8 mouse cellular contexts compared by ENCODE assay signal in the genomic region with DNA sequence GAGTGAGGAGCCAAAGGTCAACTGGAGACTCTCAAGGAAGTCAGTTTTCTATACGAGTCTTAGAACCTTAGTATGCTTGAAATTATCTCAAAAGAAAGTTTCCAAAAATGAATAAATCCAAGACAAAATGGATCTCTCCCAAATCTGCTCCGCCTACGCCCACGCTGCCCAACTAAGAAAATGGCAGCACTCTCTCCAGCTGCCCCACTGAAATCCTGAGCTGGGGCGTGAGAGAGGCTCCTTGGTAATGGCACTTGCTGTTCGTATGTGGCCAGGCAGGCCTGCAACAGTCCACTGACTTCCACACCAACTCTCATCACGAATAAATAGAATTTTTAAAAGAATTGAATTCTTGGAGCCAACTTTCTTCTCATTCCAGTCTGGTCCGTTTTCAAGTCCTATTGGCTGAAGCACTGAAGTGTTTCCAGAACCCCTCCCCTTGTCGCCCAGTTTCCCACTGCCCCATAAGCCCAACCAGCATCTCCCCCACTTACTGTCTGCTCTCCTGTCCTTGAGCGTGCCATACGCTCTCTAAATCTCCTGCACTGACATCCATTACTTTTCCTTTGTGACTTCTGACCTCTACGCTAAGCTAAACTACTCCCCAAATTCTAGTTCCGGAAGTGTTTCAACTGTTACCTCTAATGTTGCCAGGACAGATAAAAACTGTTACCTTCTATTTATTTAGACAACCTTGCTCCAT. TPM values are rescaled to one million over a fixed set of nuclear protein-coding genes. Genes with fewer than 3 reads are reported as not detected.
DNase-seq lines count a peak whose midpoint lies in the region; ATAC-seq and TF ChIP-seq lines count a peak whose summit lies in the region.

No protein-coding gene starts in this region.

- H3K4me3 ChIP-seq in heart, embryonic 10.5 days: peak overlapping the region; percentile 69
- H3K4me3 ChIP-seq in heart, postnatal 0 days (ENCODE audit: low read depth, low read length): peak overlapping the region; percentile 55
- no peak overlapping the region; the same call in 1 of the 2 replicates for H3K4me3 ChIP-seq in midbrain, embryonic 11.5 days (ENCODE audit: low read depth, low read length)

- peaks cover 46% of the 10 kb centered on the region for H3K4me1 ChIP-seq in heart, embryonic 10.5 days
- peaks cover 34% of the 10 kb centered on the region for H3K4me1 ChIP-seq in heart, postnatal 0 days (ENCODE audit: control insufficient read depth, insufficient read depth)
- peaks cover 13% of the 10 kb centered on the region for H3K4me1 ChIP-seq in midbrain, embryonic 11.5 days (ENCODE audit: control insufficient read depth, insufficient read depth, low read length)

- H3K4me2 ChIP-seq in heart, postnatal 0 days (ENCODE audit: low read depth, low read length): peak overlapping the region; percentile 74
- peak overlapping the region; percentile 65; the same call in 1 of the 2 replicates for H3K4me2 ChIP-seq in midbrain, embryonic 11.5 days

- H3K9ac ChIP-seq in heart, postnatal 0 days (replicated peaks; ENCODE audit: low read depth, low read length): peak overlapping the region; percentile 84
- no peak overlapping the region; the same call in 1 of the 2 replicates for H3K9ac ChIP-seq in midbrain, embryonic 11.5 days (ENCODE audit: low read length)

- DNase-seq in heart, embryonic 10.5 days (ENCODE audit: low spot score): peak; percentile 74
- DNase-seq in heart, adult 9 months (ENCODE audit: low spot score in 2 of 2): no peak
- DNase-seq in brain, adult 2 months (ENCODE audit: low read depth, low spot score): peak; percentile 61
- DNase-seq in heart, postnatal 0 days (ENCODE audit: low spot score): no peak
- peak; percentile 91 for DNase-seq in midbrain, embryonic 11.5 days (ENCODE audit: low spot score, missing footprints)
- DNase-seq in urinary bladder, postnatal 4 days (ENCODE audit: low spot score in 2 of 2): no peak
- no peak for DNase-seq in B cell, adult 2 months
- DNase-seq in cerebellum, postnatal 25 days: no peak

- H3K27me3 ChIP-seq in heart, embryonic 10.5 days (ENCODE audit: insufficient read depth, poor library complexity, severe bottlenecking): peaks cover 5% of the 10 kb centered on the region; the same call in 1 of the 2 replicates
- H3K27me3 ChIP-seq in heart, postnatal 0 days (ENCODE audit: control insufficient read depth, insufficient read depth, low read length): no peaks in the 10 kb centered on the region
- H3K27me3 ChIP-seq in midbrain, embryonic 11.5 days (ENCODE audit: control insufficient read depth, insufficient read depth, low read length): peaks cover 8% of the 10 kb centered on the region

- no peak for TF ChIP-seq EP300 in heart, postnatal 0 days (IDR thresholded peaks at IDR 0.05; ENCODE audit: low read depth)

- H3K36me3 ChIP-seq in heart, embryonic 10.5 days: peaks cover 10% of the 10 kb centered on the region
- peaks cover 7% of the 10 kb centered on the region for H3K36me3 ChIP-seq in heart, postnatal 0 days (replicated peaks; ENCODE audit: control insufficient read depth, insufficient read depth, low read length)
- no peaks in the 10 kb centered on the region for H3K36me3 ChIP-seq in midbrain, embryonic 11.5 days (ENCODE audit: control insufficient read depth, insufficient read depth, low read length)

- ATAC-seq in heart, postnatal 0 days (ENCODE audit: insufficient read depth, low read depth): no peak
- no peak for ATAC-seq in midbrain, embryonic 11.5 days (ENCODE audit: low FRiP score)

- no peaks in the 10 kb centered on the region for H3K9me3 ChIP-seq in heart, embryonic 10.5 days
- H3K9me3 ChIP-seq in heart, postnatal 0 days (replicated peaks; ENCODE audit: control insufficient read depth, low read length): no peaks in the 10 kb centered on the region
- H3K9me3 ChIP-seq in midbrain, embryonic 11.5 days (ENCODE audit: control insufficient read depth, low read length): no peaks in the 10 kb centered on the region

- 72% methylated on average over 13 of the region's 13 CpGs for WGBS in heart, embryonic 10.5 days
- WGBS in heart, postnatal 0 days: 72% methylated on average over 13 of the region's 13 CpGs
- WGBS in midbrain, embryonic 11.5 days: 69% methylated on average over 13 of the region's 13 CpGs

- no peak for TF ChIP-seq CTCF in heart, postnatal 0 days (IDR thresholded peaks at IDR 0.05; ENCODE audit: low read depth)

- peak overlapping the region; percentile 95 for H3K27ac ChIP-seq in heart, embryonic 10.5 days
- peak overlapping the region; percentile 95 for H3K27ac ChIP-seq in heart, postnatal 0 days (ENCODE audit: low read depth)
- no peak overlapping the region for H3K27ac ChIP-seq in midbrain, embryonic 11.5 days (ENCODE audit: low read depth, low read length)

RNA-seq across cellular contexts. Expression of a gene that starts 1.0 kb away (rescaled TPM):
- 1,471 and 1,998 TPM in 2 replicates for polyA plus RNA-seq in heart, embryonic 10.5 days (2016; fragmentation: Nextera tagmentation; extraction: Ambion mirVana)
- total RNA-seq in heart, postnatal 0 days (2014; rRNA removed; ENCODE audit: low replicate concordance): 1,299 and 1,431 TPM in 2 replicates
- 1,847 and 1,885 TPM in 2 replicates for polyA plus RNA-seq in heart, postnatal 0 days (2015; fragmentation: Nextera tagmentation; extraction: Ambion mirVana)
- polyA plus RNA-seq in midbrain, embryonic 11.5 days (2014; fragmentation: Nextera tagmentation; extraction: Ambion mirVana): 112 and 118 TPM in 2 replicates

Comparison
In these comparisons a context has a peak if more than half of its experiments do, and no peak if none do; other contexts are left out.
1. DNase-seq: peak in heart, embryonic 10.5 days (single experiment), brain, adult 2 months (single experiment) and midbrain, embryonic 11.5 days (single experiment); none in heart, adult 9 months (0 of 2), heart, postnatal 0 days (single experiment), urinary bladder, postnatal 4 days (0 of 2), B cell, adult 2 months (0 of 2) and cerebellum, postnatal 25 days (0 of 2).
2. RNA of a gene that starts 1.0 kb away (polyA plus RNA-seq): 1,847 to 1,885 TPM in heart, postnatal 0 days and 1,471 to 1,998 TPM in heart, embryonic 10.5 days; 112 to 118 TPM in midbrain, embryonic 11.5 days; every median in the first group is over 10 times any median in the second.